Mouse (Mus musculus): ENCODE results near the gene Slc25a39.

Gene Slc25a39

DNA sequence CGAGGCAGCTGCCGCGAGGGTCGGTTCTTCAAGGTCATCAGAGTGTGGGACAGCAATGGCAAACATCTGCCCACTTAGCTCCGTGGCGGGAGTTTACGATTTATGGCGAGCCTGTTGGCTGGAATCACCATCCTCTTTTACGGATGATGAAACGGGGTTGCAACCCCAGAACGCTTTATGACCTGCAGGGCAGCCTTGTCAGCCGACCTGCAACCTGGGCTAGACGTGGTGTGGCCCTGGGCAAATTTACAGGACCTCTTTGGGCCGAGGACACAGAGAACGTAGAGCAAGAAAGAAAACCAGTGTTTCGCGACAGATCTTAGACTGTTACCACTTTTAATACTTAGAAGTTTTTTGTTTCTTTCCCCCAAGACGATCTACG lies at the start of gene Slc25a39:
TSS of gene Slc25a39 (minus strand) at position 113 of the 382 bp plus-strand sequence.
- DNase-seq = no peak

DNA sequence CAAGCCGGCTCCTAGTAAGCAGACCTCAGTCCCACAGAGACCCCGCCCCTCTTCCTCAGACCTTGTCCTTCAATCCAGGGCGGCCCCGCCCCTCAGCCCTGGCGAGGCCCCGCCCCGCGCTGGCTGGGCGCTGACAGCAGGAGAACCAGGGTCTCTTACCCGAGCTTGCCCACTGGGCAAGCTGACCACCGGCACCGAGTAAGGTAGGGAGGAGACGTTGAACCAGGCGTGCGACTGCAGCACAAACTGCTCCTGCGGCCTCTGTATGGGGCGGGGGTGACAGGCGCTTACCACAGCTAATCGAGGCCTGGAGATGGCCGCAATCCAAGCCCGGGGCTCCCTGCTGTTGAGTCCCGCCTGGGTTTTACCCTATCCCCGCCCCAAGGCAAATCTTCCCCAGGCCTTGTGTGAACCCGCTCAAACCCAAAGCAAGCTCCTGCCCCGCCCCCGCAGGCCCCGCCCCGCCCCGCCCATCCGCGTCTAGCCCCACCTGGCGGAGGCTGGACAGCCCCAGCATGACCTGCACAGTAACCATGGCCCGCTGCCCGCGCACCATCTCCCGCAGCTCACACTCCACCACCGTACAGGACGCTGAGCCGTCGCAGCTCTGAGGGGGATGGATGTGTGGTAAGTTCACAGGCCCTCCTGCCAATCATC lies 48.1 kb upstream of the Slc25a39 start:
- DNase-seq = peak; percentile 67 to 77

DNA sequence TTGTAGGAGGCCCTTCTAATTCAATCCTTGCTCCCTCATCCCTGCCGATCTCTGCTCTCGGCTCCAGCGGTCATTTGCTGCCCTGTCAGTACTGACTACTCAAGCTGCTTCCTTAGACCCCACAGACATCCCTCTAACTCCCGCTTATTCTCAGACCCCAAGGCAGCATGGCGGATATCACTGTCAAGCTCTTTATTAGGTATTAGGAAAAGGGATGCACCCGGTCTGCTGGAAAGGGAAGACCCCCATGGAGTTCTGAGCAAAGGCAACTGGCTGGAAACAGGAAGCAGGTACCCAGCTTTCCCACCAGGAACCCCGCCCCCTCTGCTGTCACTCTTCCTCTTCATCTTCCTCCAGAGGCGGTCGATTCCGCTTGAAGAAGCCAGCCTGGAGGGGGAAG lies 45.4 kb upstream of the Slc25a39 start:
- no peak for DNase-seq

DNA sequence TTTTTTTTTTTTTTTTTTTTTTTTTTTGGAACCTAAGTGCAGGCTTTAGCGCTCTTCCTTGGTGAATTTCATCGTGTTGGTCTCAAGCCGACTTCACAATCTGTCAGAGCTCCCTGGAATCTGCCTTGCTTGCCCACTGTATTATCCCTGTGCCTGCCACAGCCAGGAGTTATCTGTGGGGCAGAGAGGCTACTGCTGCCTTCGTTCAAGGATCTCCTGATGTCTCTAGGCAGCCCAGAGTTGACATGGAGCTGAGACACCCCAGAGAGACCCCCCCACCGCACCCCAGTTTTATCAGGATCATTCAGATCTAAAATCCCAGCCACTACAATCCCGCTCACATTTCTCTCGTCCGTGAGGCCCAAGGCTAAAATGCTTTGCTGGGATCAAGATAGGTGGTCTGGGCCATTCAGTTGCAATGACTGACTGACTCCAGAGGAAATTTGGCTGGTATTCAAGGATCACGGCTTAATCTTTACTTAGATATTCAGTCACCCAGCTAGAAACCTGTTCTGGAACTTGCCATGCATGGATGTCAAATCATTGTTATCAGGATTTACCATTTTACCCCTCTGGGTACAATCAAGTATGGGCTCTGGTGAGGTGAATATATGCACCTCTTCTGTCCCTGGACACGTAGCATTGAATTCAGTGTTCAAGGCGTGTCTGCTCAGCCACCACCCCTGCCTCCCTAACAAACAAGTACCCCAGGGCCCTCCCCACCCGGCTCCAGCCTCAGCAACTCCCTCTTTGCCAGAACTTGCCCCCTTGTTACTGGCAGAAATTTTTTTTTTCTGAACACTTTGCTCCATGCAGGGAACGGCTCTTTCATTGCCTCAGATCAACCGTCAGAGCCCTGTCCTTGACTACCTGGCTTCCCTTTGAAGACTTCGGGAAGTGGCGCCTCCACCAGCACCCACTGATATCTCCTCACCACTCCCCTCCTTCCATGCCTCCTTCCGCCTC lies 41.6 kb upstream of the Slc25a39 start:
- DNase-seq = peak; percentile 58 to 71

DNA sequence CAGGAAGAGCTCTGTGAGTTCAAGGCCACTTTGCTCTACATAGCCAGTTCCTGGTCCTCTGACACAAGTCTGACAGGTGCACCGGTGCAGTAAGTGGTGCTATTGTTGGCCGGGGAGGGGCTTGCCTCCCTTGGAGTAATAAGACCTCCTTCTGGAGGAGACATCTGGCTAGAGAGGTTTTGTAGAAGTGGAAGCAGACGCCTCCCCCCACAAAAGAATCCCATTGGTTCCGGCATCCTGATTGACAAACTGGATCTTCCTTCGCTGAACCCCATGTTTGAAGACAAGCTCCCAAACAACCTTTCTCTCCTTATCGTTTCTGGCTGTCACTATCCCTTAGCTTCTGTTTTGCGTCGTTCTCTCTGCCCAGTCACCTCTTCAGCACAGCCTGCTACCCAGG lies 40.6 kb upstream of the Slc25a39 start:
- DNase-seq = peak in 1 of 2 experiments; percentile 38

DNA sequence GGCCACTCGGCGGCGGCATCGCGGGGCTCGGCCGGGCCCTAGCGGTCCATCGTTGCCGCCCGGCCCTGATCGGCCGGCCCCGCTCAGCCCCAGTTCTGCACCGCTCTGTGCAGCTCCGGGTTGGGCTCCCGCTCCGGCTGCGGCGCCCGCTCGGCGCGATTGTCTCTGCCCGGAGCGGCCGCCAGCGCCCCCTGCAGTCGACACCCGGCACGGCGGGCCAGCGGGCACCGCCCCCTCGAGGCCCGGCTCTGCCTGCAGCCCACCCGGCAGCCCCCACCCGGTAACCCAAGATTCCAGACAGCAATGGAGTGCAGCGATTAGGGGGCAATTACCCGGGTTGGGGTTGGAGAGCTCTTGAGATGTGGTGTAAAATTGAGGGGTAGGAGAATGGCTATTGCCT lies 39.8 kb upstream of the Slc25a39 start, which contains the start of gene Fam171a2:
TSS of gene Fam171a2 (minus strand) at position 186 of the 400 bp plus-strand sequence.
- peak; percentile 80 to 93 for DNase-seq

DNA sequence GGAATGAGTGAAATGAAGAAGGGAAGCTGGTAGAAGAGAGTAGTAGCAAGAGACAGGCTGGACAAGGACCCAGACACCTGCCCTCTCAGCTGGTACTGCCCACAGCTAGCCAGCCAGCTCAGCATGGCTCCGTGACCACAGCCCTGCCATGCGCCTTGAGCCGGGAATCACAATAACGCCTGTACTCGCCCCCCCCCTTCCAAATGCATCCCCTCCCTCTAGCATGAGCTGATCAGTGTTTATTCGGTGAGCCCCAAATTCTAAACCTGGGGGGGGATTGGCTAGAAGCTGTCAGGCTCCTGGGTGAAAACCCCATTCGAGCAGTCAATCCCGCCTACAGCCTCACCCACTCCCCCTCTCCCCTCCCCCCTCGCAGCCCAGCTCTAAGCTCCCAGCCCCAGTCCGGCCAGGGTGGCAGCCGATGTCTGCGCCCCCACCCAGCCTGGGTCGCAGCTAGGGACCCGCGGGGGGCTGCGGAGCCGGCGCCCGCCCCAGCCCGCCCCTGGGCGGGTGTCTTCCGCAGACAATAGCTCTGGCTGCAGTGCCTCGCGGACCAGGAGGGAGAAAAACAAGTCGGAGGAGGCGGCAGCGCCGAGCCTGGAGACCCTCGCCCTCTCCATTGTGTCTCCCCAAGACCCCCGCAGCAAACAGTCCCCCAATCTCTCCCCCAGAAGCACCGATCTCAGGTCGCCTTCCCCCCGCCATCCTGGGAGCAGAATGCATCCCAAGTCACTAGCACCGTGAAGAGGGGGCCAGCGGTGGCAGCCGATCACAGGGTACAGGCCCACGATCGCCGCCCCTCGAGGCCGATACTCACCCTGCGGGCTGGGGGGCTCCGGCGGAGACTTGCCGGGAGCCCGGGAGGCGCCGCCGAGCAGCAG lies 39.1 kb upstream of the Slc25a39 start:
- peak; percentile 71 to 80 for DNase-seq

DNA sequence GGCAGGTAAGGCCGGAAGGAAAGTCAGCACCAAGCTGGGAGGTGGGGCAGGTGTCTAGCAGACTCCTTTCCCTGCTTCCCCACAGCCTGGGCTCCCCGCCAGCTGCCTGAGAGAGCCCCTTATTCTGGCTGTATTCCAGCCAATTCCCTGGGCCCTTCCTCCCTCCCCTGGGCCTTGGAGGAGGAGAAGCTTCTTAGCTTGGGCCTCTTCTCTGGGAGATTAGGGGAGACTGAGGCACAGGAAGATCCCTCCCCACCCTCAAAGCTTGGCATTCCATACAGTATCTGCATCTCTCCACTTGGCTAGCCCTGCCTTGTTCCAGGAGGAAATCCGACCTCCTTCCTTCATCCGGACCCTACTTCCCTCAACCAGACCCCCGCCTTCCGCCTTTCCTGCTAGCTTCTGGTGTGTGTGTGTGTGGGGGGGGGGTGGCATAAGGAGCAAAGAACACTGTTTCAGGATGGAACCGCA lies 38.2 kb upstream of the Slc25a39 start:
- peak; percentile 43 to 54 for DNase-seq

DNA sequence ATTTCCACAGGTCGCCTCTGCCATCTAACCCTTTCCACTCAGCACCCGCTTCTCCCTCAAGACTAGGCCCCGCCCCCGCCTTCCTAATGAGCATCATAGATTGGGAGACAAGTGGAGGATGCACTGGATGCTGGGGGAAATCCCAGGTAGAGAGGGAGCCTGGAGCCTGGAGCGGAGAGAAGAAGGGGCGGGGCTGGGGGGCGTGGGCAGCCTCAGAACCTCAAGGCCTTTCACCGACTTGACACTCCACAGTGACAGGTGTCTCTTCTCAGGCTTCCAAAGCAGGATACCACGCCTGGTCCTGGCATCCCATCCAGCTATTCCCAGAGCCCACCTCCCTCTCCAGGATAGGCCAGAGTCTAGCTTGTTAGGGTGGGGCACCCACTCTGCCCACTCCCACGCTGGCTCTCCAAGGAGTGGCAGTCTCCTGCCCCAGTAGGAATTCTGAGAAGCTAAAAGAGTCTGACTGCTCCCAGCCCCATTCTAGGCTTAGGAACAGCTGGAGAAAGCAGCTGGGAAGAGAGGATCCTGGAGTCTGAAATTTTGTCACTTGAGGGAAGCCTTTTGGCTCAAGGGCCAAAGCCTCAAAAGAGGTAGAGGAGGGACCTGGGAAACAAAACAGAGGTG lies 37.6 kb upstream of the Slc25a39 start:
- DNase-seq = peak; percentile 33 to 49

DNA sequence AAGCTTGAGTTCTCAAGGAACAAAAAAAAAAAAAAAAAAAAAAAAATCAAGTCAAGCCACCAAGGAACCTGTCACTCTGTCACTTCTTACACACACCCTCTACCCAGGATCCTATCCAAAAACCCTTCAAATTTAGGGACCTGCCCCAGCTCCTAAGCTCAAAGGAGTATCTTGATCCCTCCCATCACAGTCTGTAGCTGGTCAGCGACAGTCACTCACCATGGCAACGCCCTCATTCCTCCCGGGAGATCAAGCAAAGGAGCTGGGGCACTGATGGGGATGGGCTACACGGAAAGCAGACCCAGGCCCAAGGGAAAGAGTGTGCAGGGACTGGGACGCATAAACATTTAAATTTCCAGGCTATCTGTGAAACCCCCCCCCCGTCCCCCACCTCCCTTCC lies 37.0 kb upstream of the Slc25a39 start:
- peak in 1 of 2 experiments; percentile 14 for DNase-seq

DNA sequence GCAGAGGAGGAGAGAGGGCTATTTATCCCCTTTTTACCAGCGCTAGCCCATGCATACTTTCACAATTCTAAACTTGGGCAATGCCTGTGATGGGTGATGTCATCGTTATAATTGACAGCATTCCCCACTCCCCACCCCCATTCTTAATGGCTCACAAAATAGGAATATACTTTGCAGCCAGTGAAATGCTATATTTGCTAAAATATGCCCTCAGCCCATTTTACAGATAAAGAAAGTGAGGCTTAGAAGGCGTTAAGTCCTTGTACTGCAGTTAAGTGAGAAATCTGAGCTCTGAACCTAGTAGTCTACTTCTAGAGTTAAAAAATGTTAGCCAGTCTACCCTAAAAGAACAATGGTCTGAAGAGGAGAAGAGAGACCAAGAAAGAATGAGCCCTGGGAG lies 36.6 kb upstream of the Slc25a39 start:
- DNase-seq = no peak

DNA sequence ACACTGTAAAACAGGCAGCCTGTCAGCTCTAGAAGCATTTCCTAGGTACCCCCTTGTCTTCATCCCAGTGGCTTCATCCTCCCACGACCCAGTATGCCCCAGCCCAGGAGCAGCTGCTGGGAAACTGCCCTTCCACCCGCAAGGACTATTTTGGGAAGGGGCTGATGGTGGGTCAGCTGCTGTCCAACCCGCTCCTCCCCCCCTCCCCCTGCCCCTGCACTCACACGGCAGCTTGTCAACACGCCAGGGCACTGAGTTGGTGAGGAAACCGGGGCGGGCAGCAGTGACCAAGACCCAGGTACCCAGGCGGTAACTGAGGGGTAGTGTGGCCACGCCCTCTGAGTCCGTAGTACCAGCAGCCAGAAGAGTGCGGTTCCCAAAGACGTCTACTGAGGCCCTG lies 36.0 kb upstream of the Slc25a39 start:
- peak in 1 of 2 experiments; percentile 23 for DNase-seq

DNA sequence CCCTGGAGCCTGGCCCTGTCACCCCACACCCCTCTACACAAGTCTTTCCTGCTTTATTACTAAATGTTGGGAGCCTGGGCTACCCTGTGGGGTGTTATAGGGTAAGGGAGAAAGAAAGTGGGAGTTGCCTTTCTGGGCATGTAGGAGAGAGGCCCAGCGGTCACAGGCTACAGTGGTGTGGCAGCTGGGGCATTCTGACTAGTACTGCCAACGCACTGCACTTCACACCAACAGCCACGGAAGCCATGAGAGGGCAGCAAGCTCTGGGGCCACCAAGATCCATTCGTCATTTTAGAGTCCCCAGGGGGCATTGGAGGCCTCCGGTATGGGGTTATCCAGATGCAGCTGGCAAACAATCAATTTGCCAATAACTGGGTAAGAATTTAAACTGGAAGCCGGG lies 34.3 kb upstream of the Slc25a39 start:
- no peak for DNase-seq

DNA sequence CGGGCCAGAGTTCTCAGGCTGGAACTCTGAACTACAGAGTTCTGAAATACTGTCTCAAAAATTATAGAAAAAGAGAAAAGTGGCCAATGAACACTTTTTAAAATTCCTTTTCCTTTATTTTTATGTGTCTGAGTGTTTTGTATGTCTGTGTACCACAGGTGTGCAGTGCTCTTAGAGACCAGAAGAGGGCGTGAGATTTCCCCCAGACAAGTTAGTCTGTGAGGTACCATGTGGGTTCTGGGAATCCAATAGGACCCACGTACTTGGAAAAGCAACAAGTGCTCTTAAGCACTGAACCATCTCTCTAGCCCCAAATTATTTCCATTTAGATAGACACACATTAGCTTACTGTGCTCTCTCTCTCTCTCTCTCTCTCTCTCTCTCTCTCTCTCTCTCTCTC lies 33.7 kb upstream of the Slc25a39 start:
- DNase-seq = no peak

DNA sequence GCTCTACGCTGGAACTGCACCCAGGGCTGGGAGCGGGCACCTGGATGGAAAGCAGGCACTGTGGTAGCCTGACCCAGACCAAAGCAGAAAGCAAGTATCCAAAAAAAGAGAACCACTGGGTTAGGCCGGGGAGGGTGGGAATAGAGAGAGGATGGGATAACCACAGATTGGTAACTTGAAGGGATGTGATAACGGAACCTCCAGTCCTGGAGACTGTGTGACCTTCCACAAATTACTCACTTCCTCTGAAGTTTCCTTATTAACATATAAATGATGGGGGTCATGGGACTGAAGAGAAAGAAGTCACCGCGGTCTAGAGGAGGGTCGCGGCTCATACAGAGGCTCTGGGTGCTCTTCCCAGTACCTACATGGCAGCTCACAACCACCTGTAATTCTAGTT lies 32.5 kb upstream of the Slc25a39 start:
- DNase-seq = peak in 1 of 2 experiments; percentile 4

DNA sequence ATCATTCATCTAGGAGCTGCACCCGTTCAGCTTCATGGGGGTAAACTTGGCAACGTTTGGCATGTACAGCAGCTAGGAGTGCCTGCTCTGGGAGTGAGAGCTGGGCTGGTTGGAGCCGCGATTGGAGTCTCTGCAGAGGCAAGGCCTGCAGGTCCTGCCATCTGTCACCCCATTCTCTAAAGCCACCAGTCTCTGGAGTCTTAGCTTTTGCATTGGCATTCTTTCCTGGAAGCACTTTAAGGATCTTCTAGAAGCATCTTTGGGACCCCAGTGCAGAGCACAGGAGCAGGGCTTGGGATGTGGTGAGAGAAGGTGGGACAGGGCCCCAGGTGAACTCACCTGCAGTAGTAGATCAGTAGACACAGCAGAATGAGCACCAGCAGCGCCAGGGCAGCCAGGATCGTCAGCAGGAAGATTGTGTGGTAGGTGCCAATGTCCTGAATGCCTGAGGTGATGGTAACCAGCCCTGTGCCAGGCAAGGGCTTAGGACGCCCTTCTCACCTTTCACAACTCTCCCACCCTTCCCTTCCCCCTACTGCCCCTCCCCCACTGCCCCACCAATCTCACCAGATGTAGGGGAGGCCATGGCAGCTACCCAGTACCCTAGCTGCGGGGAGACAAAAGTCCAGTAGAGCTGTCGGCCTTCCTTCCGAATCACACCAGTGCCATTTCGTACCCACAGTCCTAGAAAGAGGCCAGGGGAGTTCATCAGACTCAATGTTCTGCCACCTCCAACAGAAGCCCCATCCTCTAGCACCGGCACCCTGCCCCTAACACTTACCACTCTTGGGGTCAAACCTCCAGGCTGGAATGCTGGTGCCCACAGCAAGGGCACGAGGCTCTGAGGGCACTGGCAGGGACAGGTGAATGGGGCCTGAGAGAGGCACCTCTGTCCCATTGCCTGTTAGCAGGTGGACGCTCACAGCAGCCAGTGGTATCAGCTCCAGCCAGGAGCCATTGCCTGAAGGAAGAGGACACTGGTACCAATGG lies 31.6 kb upstream of the Slc25a39 start:
- DNase-seq = peak; percentile 76 to 78

DNA sequence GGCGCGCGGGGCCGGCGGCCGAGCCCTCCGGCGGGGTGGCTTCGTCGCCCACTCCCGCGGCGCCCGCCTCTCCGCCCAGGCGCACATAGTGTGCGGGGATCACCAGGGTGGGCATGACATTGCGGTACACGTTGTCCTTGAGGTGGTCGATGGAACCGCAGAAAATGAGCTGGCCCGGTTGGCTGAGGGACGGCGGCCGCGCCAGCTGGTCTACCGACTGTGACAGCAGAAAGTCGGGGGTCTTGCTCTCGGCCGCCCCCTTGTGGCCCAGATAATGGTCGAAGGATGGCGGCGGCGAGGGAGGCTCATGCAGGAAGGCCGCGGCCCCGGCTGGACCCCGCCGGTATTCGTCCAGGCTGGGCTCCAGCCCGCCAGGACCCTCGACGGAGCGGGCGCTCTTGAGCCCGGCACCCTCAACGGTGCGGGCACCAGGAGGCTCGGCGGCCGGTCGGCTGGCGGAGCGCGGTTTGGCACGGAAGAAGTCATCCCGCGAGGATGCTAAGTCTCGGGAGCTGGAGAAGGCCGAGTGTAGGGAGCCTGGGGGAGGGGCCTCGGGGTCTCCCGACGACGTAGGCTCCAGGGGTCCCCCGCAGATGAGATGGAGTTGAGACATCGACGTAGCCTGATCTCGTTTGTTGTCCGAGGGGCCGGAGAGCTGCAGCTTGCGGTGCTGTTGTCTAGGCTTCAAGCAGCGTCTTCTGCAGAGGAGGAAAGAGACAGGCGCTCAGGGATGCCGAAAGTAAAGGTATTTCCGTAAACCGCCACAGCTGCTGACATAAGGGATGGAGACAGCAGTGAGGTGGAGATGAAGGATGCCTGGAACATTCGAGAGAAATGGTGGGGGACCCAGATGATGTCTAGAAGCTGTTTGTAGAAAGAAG lies 30.7 kb upstream of the Slc25a39 start:
- DNase-seq = peak; percentile 80 to 89

DNA sequence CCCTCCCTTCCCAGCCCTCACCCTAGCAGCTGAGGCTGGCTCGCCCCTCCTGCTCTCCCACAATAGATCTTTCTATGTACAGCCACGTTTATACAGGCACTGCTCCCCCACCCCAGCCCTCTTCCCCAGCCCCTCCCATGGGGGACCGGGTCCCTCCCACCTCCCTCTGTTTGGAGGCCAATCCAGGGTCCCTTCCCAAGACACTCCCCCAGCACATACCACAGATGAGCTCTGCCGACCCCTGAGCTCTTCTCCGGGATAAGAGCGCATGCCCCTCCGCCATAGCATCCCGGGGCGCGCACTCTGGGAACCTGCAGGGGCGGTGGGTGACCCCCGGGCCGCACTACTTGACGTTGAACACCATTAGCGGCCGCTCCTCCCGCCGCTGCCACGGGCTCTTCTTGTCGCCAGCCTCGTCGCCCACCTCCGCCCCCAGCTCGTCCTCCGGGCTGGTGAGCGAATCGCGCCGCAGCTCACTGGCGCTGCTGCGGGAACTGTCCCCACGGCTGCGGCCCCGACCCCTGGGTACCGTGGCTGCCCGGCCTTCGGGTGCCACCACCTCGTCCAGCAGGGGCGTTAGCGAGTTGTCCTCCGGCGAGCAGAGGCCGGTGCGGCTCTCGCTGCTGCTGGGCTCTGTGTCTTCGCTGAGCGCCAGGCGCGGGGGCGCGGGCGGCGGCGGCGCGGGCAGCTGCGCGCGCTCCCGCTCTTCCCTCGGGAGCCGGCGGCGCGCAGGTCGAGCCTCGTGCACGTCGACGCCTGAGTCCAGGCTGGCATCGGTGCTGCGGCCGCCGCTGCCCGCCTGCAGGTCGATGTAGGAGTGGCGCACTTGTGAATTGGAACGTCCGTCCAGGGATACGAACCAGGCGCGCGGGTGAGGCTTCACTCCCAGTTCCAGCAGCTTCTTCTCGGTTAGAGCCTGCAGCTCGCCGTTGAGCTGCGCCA lies 29.6 kb upstream of the Slc25a39 start:
- DNase-seq = peak; percentile 56 to 74

DNA sequence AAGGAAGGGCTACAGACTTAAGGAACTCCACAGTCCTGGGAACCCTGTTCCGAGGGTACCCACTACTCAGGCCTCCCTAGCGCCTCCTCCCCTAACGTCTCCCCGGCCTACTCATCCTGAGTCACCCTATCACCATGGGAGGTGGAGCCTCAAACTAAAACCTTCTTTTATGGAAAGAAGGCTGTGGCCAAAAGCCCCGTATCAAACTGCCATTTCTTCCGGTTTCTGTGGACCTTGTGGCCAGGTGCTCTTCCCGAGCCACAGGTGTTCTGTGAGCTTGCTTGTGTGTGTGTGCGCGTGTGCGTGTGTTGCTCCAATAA lies 28.7 kb upstream of the Slc25a39 start:
- peak in 1 of 2 experiments; percentile 10 for DNase-seq
